Mouse (Mus musculus): Measurements from ENCODE around the gene Styxl1.

GRCm38 (mm10) chr5:135734057-135734680 is 44.0 kb downstream of the Styxl1 start:
- TF ChIP-seq GATA1 (IDR thresholded peaks at IDR 0.05; ENCODE audit: borderline replicate concordance, low read length), result no peak
- TF ChIP-seq CTCF (IDR thresholded peaks at IDR 0.05; ENCODE audit: low read depth, low read length), result no peak
- TF ChIP-seq GATA2 (IDR thresholded peaks at IDR 0.05; ENCODE audit: borderline replicate concordance, low read depth, low read length), result no peak
